Mouse (Mus musculus): ENCODE measurements at regions not wholly inside any gene's neighbourhood (a gene's known extent, or its start where the extent isn't known, plus 50 kb on each side); places are given as distances from the start of the nearest gene placed in this dataset.

DNA sequence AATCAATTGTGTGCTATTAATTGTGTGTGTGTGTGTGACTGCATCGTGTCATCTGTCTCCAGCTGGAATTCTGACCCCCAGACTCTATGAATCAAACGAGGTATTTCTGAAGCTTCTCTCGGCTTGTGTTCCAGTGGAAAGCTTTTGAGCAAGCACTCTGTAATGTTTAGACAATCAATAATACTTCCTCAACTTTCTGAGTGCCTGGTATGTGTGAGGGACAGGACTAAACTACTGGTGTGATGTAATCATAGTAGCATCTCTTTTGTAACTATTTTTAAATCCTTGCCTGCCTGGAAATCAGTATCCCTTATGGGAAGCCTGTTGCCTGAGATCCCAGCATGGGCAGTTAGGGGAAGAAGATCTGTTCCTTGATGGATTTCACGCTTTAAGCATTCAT, 62.4 kb upstream of the Slc44a3 start:
- TF ChIP-seq CTCF (conservative IDR thresholded peaks at IDR 0.05; ENCODE audit: insufficient read depth, insufficient read length, low read depth, low read length) = no peak
- TF ChIP-seq POLR2A (IDR thresholded peaks at IDR 0.05; ENCODE audit: low read depth, low read length) = no peak

Measured in kidney, adult 2 months (tissue).